Mouse (Mus musculus): ENCODE results near the gene Rapgef4.

GRCm38 (mm10) chr2:72041087-72041486 is 60.0 kb downstream of the Rapgef4 start:
- TF ChIP-seq CTCF (IDR thresholded peaks at IDR 0.05; ENCODE audit: control insufficient read depth, insufficient read depth, insufficient replicate concordance, low read depth, low read length) (no peak), POLR2A (IDR thresholded peaks at IDR 0.05; ENCODE audit: control insufficient read depth, low read depth, low read length) (no peak)
